Mouse (Mus musculus) megakaryocyte, embryonic 14.5 days (primary cell): ENCODE measurements around the gene Prim2.

Source experiments
- FLI1 ChIP-seq: IDR thresholded peaks from 2 replicates; pipeline ENCODE4 v1.6.1; 2012; ENCODE audit warnings: low read length, inconsistent platforms, mixed read lengths
- GATA1 ChIP-seq: IDR thresholded peaks from 3 replicates; pipeline ENCODE4 v1.6.1; 2012; ENCODE audit warnings: mixed read lengths, low read length, inconsistent platforms, borderline replicate concordance

- TF ChIP-seq GATA1, result no peak
- no peak for TF ChIP-seq FLI1
These were observed 29.5 kb downstream of the Prim2 start for GRCm38 (mm10) chr1:33640089-33640488.
